Mouse (Mus musculus): ENCODE results near the gene Togaram2. TPM values are rescaled to one million over a fixed set of nuclear protein-coding genes. Genes with fewer than 3 reads are reported as not detected.

Togaram2 gene
- polyA plus RNA-seq, 1 experiment from 2014 or later, result not detected

DNA sequence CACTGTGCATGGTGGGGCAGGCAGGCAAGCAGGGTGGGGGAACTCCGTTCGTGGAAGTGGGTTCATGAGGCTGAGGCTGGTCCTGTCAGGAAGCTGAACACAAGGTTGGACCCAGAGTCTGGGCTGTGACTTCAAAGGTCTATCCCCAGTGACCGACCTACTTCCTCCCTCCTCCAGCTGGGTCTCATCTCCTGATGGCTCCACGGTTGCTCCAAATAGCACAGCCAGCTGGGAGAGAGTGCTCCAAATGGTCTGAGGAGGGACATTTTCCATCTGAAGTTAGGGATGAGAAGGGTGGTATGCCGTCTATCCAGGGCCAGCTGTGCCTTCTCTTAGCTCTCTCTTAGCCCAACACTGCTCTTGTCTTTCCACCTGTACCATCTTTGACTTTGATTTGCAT is 16.8 kb downstream of the Togaram2 start:
- DNase-seq (ENCODE audit: low spot score) (no peak), ATAC-seq (replicated peaks; ENCODE audit: low FRiP score) (no peak)
- no peaks in the 10 kb centered on the region for H3K4me1 ChIP-seq (replicated peaks; ENCODE audit: control insufficient read depth, insufficient read depth, low read length)
- H3K36me3 ChIP-seq (ENCODE audit: control insufficient read depth, insufficient read depth, low read length), result no peaks in the 10 kb centered on the region
- no peak overlapping the region for H3K4me2 ChIP-seq
- no peak overlapping the region for H3K27ac ChIP-seq (ENCODE audit: low read depth, low read length)
- WGBS, result 60% methylated on average over 5 of the region's 5 CpGs
- H3K9me3 ChIP-seq (ENCODE audit: control insufficient read depth, low read length), result no peaks in the 10 kb centered on the region
- no peak overlapping the region for H3K4me3 ChIP-seq (ENCODE audit: low read depth, low read length)
- H3K27me3 ChIP-seq (replicated peaks; ENCODE audit: control insufficient read depth, insufficient read depth, low read length), result no peaks in the 10 kb centered on the region
- no peak overlapping the region for H3K9ac ChIP-seq (ENCODE audit: low read depth, low read length)

DNA sequence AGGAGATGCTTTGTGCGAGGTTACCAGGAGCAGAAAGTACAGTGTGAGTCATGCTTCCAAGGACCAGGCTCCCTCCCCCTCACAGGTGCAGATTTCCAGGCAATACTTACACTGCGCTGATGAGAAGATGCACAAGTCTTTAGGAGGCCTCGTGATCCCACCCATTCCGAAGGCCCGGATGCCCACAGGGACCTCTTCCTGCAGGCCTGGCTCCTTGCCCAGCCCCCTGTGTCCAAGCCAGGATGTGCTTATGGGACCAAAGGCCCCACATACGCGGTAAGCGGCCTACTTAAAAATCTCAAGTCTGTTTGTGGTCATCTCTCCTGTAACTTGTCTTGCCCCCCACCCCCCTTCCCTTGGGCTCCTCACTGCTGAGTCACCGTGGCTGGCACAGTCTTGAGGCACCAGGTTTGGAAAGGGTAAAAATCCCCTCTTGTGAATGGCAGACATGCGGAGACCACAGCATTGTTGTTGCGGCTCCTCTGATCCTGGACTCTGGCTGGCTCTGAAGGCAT is 18.4 kb downstream of the Togaram2 start:
- WGBS, result 82% methylated on average over 11 of the region's 11 CpGs
- no peak for DNase-seq (ENCODE audit: low spot score)

DNA sequence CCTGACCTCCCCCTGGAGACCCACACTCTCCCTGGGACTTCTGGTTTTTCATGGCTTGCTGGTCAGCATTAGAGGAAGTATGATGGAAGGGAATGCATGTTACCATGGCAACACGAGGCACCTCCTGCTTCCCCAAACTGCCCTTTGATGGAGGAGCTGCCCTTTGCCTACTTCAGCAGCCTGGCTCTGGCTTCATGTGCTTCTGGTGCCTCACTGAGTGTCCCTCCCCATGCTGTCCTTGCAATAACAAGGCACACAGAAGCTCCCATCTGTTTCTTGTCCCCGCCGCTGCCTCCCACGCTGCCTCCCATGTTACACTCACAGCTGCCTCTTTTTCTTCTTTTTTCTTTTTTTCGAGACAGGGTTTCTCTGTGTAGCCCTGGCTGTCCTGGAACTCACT is 20.3 kb downstream of the Togaram2 start:
- Histone ChIP-seq H3K4me3 (ENCODE audit: low read depth, low read length) (no peak overlapping the region), H3K9me3 (ENCODE audit: control insufficient read depth, low read length) (no peaks in the 10 kb centered on the region), H3K27ac (ENCODE audit: low read depth, low read length) (no peak overlapping the region), H3K27me3 (replicated peaks; ENCODE audit: control insufficient read depth, insufficient read depth, low read length) (no peaks in the 10 kb centered on the region), H3K9ac (ENCODE audit: low read depth, low read length) (no peak overlapping the region), H3K4me2 (no peak overlapping the region), H3K36me3 (ENCODE audit: control insufficient read depth, insufficient read depth, low read length) (no peaks in the 10 kb centered on the region), H3K4me1 (replicated peaks; ENCODE audit: control insufficient read depth, insufficient read depth, low read length) (no peaks in the 10 kb centered on the region; the same call in 1 of the 2 replicates)
- ATAC-seq (replicated peaks; ENCODE audit: low FRiP score) (no peak), DNase-seq (ENCODE audit: low spot score) (no peak)
- 61% methylated on average over 5 of the region's 5 CpGs for WGBS

More for the DNA sequence above, 18.4 kb downstream of the Togaram2 start:
- H3K9ac ChIP-seq (ENCODE audit: low read depth, low read length), result no peak overlapping the region
- no peaks in the 10 kb centered on the region; the same call in 1 of the 2 replicates for H3K4me1 ChIP-seq (replicated peaks; ENCODE audit: control insufficient read depth, insufficient read depth, low read length)
- H3K4me2 ChIP-seq, result no peak overlapping the region
- no peaks in the 10 kb centered on the region for H3K9me3 ChIP-seq (ENCODE audit: control insufficient read depth, low read length)
- no peak for ATAC-seq (replicated peaks; ENCODE audit: low FRiP score)
- no peaks in the 10 kb centered on the region for H3K36me3 ChIP-seq (ENCODE audit: control insufficient read depth, insufficient read depth, low read length)
- no peak overlapping the region for H3K4me3 ChIP-seq (ENCODE audit: low read depth, low read length)
- H3K27me3 ChIP-seq (replicated peaks; ENCODE audit: control insufficient read depth, insufficient read depth, low read length), result no peaks in the 10 kb centered on the region
- no peak overlapping the region for H3K27ac ChIP-seq (ENCODE audit: low read depth, low read length)

DNA sequence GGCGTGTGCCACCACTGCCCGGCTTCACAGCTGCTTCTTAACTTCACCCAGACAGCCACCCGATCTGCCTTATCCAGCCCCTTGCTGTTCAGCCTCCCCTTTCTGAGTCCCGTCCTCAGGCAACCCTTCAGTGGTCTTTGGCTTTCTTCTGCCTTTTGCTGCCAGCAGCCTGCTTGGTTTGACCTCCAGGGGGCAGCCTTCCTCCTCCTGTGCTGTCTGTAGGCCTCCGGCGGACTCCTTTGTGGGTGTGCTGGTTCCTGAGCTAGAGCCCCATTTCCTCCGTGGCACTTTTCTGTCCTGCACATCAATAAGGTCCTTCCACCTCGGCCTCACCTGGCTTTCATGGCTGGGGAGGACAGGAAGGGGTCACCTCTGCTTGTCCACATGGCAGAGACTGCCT is 20.7 kb downstream of the Togaram2 start:
- WGBS, result 53% methylated on average over 8 of the region's 8 CpGs
- no peak overlapping the region for H3K9ac ChIP-seq (ENCODE audit: low read depth, low read length)

DNA sequence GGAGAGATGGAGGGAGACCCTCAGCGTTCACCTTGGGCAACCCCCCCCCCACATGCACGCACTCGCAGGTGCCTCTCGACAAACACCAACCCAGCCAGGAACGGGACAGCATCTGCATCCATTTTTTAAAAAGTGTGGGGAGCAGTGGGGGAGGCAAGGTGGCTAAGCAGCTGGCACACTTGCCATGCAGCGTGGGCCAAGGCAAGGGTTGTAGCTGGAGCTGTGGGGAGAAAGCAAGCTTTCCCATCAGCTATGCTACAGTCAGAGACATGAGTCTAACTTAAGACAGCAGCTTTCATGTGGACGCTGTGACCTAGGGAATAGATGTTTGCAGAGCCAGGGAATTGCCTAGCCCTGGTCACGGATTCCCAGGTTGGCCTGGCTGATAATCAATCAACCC is 22.1 kb downstream of the Togaram2 start:
- Histone ChIP-seq H3K4me3 (ENCODE audit: low read depth, low read length) (no peak overlapping the region), H3K4me2 (no peak overlapping the region), H3K9ac (ENCODE audit: low read depth, low read length) (no peak overlapping the region), H3K27ac (ENCODE audit: low read depth, low read length) (no peak overlapping the region), H3K9me3 (ENCODE audit: control insufficient read depth, low read length) (no peaks in the 10 kb centered on the region), H3K4me1 (replicated peaks; ENCODE audit: control insufficient read depth, insufficient read depth, low read length) (no peaks in the 10 kb centered on the region; the same call in 1 of the 2 replicates), H3K27me3 (replicated peaks; ENCODE audit: control insufficient read depth, insufficient read depth, low read length) (no peaks in the 10 kb centered on the region), H3K36me3 (ENCODE audit: control insufficient read depth, insufficient read depth, low read length) (no peaks in the 10 kb centered on the region)
- ATAC-seq (replicated peaks; ENCODE audit: low FRiP score), result no peak
- 84% methylated on average over 8 of the region's 8 CpGs for WGBS
- no peak for DNase-seq (ENCODE audit: low spot score)

More for the DNA sequence above, 20.7 kb downstream of the Togaram2 start:
- Histone ChIP-seq H3K4me1 (replicated peaks; ENCODE audit: control insufficient read depth, insufficient read depth, low read length) (no peaks in the 10 kb centered on the region; the same call in 1 of the 2 replicates), H3K36me3 (ENCODE audit: control insufficient read depth, insufficient read depth, low read length) (no peaks in the 10 kb centered on the region), H3K27ac (ENCODE audit: low read depth, low read length) (no peak overlapping the region), H3K27me3 (replicated peaks; ENCODE audit: control insufficient read depth, insufficient read depth, low read length) (no peaks in the 10 kb centered on the region), H3K4me2 (no peak overlapping the region), H3K9me3 (ENCODE audit: control insufficient read depth, low read length) (no peaks in the 10 kb centered on the region), H3K4me3 (ENCODE audit: low read depth, low read length) (no peak overlapping the region)
- DNase-seq (ENCODE audit: low spot score), result no peak
- ATAC-seq (replicated peaks; ENCODE audit: low FRiP score), result no peak

DNA sequence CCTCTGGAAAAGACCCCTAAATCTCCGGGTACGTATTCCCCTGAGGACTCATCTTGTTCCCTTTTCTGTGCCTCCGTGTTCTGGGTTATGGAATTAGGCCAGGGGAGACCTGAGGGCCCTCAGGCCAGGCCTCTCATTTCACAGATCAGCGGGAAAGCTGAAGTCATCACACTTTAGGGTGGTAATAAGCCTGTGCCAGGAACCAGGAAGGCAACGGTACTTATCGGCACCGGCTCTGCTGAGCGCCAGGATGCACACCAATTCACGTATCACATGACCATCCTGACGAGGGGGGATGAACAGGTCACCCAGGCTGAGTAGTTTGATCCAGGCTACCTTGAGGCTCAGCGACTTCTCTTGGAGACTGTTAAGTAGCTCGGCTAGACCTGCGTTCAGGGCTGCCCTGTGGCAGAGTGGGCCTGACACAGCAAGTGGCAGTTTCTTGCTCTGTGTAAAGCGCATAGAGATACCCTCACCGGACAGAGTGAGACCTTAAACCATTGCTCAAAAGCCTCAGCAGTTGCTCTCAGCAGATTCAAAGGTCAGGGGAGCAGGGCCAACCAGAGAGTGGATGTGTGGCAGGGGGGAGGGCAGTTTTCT is 22.8 kb downstream of the Togaram2 start:
- Histone ChIP-seq H3K4me1 (replicated peaks; ENCODE audit: control insufficient read depth, insufficient read depth, low read length) (no peaks in the 10 kb centered on the region; the same call in 1 of the 2 replicates), H3K4me3 (ENCODE audit: low read depth, low read length) (no peak overlapping the region), H3K9ac (ENCODE audit: low read depth, low read length) (no peak overlapping the region), H3K27me3 (replicated peaks; ENCODE audit: control insufficient read depth, insufficient read depth, low read length) (no peaks in the 10 kb centered on the region), H3K27ac (ENCODE audit: low read depth, low read length) (no peak overlapping the region), H3K4me2 (no peak overlapping the region), H3K36me3 (ENCODE audit: control insufficient read depth, insufficient read depth, low read length) (no peaks in the 10 kb centered on the region), H3K9me3 (ENCODE audit: control insufficient read depth, low read length) (no peaks in the 10 kb centered on the region)
- ATAC-seq (replicated peaks; ENCODE audit: low FRiP score) (no peak), DNase-seq (ENCODE audit: low spot score) (no peak)
- whole genome bisulfite sequencing, result 76% methylated on average over 15 of the region's 15 CpGs

DNA sequence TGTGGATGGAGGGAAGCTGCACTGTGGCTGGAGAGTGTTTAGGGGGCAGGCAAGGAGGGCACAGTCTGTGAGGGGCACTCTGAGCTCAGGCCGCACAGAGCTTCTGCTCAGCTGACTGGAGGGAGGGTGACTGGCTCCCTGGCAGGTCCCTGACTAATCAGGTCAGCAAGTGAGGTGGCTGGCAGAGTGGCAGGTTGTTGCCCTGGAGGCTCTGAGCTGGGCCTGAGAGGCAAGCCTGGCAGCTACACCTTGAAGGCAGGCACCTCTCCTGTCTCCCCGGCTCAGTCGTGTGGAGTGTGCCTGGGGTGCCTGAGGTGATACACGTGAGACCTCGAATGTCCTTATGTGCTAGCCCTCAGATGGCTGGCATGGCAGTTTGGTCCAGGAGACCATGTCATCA is 23.3 kb downstream of the Togaram2 start:
- Histone ChIP-seq H3K9ac (ENCODE audit: low read depth, low read length) (no peak overlapping the region), H3K9me3 (ENCODE audit: control insufficient read depth, low read length) (no peaks in the 10 kb centered on the region), H3K27me3 (replicated peaks; ENCODE audit: control insufficient read depth, insufficient read depth, low read length) (no peaks in the 10 kb centered on the region), H3K27ac (ENCODE audit: low read depth, low read length) (no peak overlapping the region), H3K4me1 (replicated peaks; ENCODE audit: control insufficient read depth, insufficient read depth, low read length) (no peaks in the 10 kb centered on the region; the same call in 1 of the 2 replicates), H3K4me2 (no peak overlapping the region), H3K4me3 (ENCODE audit: low read depth, low read length) (no peak overlapping the region), H3K36me3 (ENCODE audit: control insufficient read depth, insufficient read depth, low read length) (no peaks in the 10 kb centered on the region)
- no peak for DNase-seq (ENCODE audit: low spot score)
- ATAC-seq (replicated peaks; ENCODE audit: low FRiP score), result no peak
- 77% methylated on average over 5 of the region's 5 CpGs for WGBS

DNA sequence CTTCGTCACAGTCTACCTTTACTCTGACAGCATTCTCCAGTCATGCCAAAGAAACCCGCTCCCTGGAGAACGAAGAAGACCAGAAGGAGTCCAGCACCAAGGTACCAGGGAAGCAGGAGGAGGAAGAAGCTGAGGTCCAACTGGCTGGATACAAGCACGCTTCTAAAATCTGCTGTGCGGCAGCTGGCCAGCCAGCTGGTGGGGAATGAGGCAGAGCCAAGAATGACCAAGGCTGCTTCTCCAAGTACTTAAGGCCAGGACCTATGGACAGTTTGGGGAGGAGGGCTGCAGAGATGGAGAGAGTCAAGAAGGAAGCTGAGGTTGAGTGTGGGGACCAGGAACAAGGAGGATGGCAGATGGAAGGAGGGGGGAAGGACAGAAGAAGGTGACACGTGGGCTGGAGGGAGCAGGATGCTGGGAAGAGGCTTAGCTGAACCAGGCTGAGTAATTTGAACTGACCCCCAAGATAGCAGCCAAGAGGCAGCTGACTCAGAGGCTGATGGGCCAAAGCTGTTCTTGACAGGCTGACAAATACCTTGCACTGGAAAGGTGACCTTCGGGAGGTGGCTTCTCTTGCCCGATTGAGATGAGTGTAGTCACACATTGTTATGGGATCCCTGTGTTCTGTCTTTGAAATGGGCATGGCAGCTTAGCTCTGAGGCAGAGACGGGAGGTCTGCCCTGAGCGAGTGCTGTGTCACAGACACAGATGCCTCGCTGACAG is 25.0 kb downstream of the Togaram2 start:
- no peaks in the 10 kb centered on the region for H3K27me3 ChIP-seq (replicated peaks; ENCODE audit: control insufficient read depth, insufficient read depth, low read length)
- no peak overlapping the region for H3K27ac ChIP-seq (ENCODE audit: low read depth, low read length)
- no peak overlapping the region for H3K9ac ChIP-seq (ENCODE audit: low read depth, low read length)
- H3K4me1 ChIP-seq (replicated peaks; ENCODE audit: control insufficient read depth, insufficient read depth, low read length), result no peaks in the 10 kb centered on the region; the same call in 1 of the 2 replicates
- H3K36me3 ChIP-seq (ENCODE audit: control insufficient read depth, insufficient read depth, low read length), result no peaks in the 10 kb centered on the region
- ATAC-seq (replicated peaks; ENCODE audit: low FRiP score) (no peak), DNase-seq (ENCODE audit: low spot score) (no peak)
- WGBS, result 70% methylated on average over 11 of the region's 11 CpGs
- H3K4me3 ChIP-seq (ENCODE audit: low read depth, low read length), result no peak overlapping the region
- no peak overlapping the region for H3K4me2 ChIP-seq
- no peaks in the 10 kb centered on the region for H3K9me3 ChIP-seq (ENCODE audit: control insufficient read depth, low read length)

DNA sequence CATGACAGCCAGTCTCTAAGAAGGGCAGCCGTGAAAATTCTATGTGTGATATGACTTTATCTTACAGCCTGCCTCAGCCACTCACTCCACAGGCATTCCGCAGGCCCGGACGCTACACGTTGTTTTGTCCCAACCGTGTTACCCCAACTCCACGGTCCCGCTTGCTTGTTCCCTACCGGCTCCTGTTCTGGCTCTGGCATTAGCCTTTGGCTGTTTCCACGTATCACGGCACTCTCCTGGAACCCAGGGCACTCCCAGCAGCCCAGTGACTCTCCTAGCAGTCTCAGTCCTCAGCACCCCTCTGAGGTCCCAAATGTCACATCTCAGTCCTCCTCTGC is 25.5 kb downstream of the Togaram2 start:
- ATAC-seq (replicated peaks; ENCODE audit: low FRiP score) (no peak), DNase-seq (ENCODE audit: low spot score) (no peak)
- 81% methylated on average over 11 of the region's 11 CpGs for WGBS
- no peaks in the 10 kb centered on the region for H3K36me3 ChIP-seq (ENCODE audit: control insufficient read depth, insufficient read depth, low read length)
- H3K27me3 ChIP-seq (replicated peaks; ENCODE audit: control insufficient read depth, insufficient read depth, low read length), result no peaks in the 10 kb centered on the region
- H3K4me2 ChIP-seq, result no peak overlapping the region
- H3K9ac ChIP-seq (ENCODE audit: low read depth, low read length), result no peak overlapping the region
- H3K9me3 ChIP-seq (ENCODE audit: control insufficient read depth, low read length), result no peaks in the 10 kb centered on the region
- no peaks in the 10 kb centered on the region; the same call in 1 of the 2 replicates for H3K4me1 ChIP-seq (replicated peaks; ENCODE audit: control insufficient read depth, insufficient read depth, low read length)
- no peak overlapping the region for H3K4me3 ChIP-seq (ENCODE audit: low read depth, low read length)
- no peak overlapping the region for H3K27ac ChIP-seq (ENCODE audit: low read depth, low read length)

Data from liver, embryonic 11.5 days (tissue).